In the genomic region with DNA sequence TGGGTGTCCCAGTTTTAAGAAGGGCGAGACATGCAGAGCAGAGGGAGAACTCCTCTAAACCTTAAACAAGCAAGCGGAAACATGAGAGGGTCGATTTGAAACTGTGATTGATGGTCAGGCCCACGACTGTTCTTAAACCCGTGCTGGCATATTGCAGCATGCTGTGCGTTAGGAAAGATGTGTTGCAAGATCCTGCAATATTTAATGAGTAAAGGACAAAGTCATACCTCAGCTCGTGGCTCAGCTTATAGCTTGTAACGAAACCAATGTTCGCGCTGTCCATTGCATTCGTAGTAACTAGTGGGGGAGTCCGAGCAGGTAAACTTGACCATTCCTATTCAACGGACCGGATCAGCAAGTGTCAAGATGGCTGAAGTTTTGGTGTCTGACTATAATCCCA, we compare ENCODE assay signal across 13 mouse cellular contexts. TPM values are rescaled to one million over a fixed set of nuclear protein-coding genes. Genes with fewer than 3 reads are reported as not detected.
"Had no signal": no experiment of that assay in that cellular context is flagged by ENCODE, and none has a peak within 500 bp of the region (broad histone marks: within the 10 kb centered on the region; RNA-seq: fewer than 3 reads in every experiment).

No protein-coding gene starts in this region.

- H3K27ac ChIP-seq: layer of hippocampus, adult 2 months; limb, embryonic 15.5 days; midbrain, embryonic 13.5 days; stomach, postnatal 0 days had no signal

- H3K9ac ChIP-seq: limb, embryonic 15.5 days; midbrain, embryonic 13.5 days had no signal

- H3K36me3 ChIP-seq: limb, embryonic 15.5 days; midbrain, embryonic 13.5 days had no signal

- DNase-seq: kidney, adult 18-20 months; kidney, postnatal 10 days; kidney, postnatal 4 days; lung, adult 2 months; lung, postnatal 36 days; right cerebral cortex, adult 18-20 months; right cerebral cortex, postnatal 25 days; thymus, postnatal 4 days had no signal

- H3K4me3 ChIP-seq: layer of hippocampus, adult 2 months; limb, embryonic 15.5 days; midbrain, embryonic 13.5 days had no signal

- ATAC-seq: midbrain, embryonic 13.5 days had no signal

- H3K4me2 ChIP-seq: limb, embryonic 15.5 days; midbrain, embryonic 13.5 days had no signal

- H3K27me3 ChIP-seq: limb, embryonic 15.5 days had no signal

RNA-seq across cellular contexts. Expression of gene Slc38a4, which starts 4.3 kb away (rescaled TPM):
- total RNA-seq: megakaryocyte progenitor cell, adult 5-6 weeks had no signal
